Mouse (Mus musculus): ENCODE measurements at regions not wholly inside any gene's neighbourhood (a gene's known extent, or its start where the extent isn't known, plus 50 kb on each side); places are given as distances from the start of the nearest gene placed in this dataset.

DNA sequence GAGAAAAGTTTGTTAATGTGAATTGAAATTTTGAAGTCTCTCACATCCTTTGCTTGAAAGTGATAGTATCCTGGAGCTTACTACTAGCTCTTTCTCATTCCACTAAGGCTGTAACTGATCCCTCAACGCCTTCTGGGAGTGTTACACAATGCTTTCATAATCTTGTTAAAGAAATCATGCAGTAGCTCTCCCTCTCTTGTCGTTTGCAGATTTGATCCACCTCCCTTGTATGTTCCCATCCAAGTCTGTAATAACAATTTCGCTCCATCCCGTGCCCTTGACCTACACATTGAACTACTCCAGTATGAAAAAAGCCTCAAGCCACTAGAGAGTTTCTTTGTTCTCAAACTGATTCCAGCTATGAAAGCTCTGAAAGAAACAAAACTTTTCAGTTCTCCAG is 63.9 kb upstream of the Fibin start:
- no peak for DNase-seq

DNA sequence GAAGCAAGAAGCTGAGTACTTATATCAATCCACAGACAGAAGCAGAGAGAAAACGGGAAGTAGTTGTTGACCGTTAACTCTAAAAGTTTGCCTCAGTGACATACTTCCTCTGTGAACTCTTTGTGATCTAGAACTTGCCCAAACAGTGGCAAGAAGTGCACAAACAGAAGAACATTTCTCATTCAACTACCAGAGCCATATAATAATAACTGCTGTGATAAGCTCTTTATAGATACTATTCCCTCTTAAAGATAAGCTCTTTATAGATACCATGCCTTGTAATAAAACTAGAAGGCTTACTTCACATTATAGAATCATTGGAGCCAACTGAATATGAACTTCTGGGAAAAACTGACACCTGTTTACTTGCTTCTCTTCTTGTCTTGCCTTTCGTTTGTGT is 89.7 kb upstream of the Fibin start:
- DNase-seq = no peak

DNA sequence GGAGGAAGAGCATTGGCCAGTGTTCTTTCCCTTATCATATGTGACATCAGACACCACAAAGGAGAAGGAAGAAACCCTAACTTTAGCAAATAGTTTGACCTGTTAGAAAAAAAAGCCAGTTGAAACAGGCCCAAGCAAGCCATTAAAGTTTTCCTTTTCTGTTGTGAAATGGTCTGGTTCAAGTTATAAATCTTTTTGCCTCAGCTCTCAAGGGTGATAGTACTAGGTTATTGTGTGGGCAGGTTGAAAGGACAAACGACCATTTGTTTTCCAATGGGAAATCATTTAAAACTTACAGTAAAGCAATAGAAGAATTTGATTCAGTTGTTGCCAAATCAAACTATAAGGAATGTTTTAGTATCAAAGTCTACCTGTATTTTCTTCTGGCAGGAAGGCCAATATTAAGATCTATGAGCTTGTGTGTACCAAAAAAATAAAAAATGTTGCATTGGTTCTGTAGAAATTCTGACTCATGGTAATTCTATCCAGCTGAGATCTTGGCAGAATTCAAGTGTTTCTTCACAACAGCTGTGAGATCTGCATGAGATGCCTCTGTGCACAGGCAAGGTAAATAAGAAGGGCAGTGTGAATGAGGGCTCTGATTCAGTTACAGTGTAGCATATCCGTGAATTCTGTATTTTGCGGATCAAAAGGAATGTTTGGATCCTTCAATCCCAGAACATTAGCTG is 109.5 kb upstream of the Fibin start:
- DNase-seq = peak; percentile 34 to 58

DNA sequence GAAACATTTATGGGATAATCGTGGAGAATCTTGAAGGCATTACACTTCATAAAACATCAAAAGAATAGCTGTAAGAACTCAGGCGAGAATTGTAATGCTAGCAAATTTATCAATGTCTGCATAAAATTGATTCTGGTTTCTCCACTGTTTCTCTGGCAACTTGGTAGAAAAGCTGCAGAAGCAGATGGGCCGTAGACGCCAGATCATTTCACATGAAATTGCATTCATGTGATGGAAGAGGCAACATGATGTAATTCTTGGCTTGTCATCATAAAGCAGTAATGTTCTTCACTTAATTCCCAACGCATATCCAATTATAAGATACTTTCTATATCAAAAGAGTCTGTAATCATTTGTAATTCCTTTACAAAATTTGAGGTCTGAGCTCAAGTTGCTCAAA is 113.6 kb upstream of the Fibin start:
- DNase-seq = peak; percentile 48 to 64

DNA sequence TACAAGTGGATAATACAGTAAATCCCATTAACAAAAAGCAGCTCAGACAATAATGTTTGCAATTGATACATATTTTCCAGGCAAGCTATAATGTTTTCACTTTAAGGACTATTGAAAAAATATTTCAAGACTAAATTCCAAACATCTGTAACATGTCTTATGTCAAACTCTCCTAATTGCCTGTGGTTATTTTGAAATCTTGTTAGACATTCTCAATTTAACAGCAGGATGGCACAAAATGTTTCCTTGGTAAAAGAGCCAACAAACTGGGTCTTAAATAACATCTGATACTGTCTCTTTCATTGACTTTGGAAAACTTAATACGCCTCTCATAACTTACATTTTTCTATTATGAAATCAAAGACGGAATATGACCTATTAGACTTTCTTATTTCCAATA is 115.8 kb upstream of the Slc5a12 start:
- no peak for DNase-seq

DNA sequence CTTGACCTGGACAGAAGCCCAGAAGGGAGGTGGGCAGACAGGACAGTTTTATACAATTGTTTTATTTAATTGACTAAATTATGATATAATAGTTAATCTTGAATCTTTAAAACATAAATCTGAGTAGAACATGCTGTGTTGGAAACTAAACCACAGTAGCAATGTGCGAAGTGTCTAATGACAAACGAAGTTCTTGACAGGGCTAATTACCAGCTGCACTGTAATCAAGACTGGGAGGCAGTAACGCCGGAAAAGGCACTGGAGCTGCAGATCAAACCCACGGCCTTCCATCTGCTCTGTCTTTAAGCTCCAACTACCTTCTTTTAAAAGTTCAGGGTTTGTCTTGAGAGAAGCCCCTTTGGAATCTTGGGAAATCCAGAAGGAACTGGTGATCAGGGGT is 110.9 kb upstream of the Slc5a12 start:
- peak; percentile 31 to 42 for DNase-seq

DNA sequence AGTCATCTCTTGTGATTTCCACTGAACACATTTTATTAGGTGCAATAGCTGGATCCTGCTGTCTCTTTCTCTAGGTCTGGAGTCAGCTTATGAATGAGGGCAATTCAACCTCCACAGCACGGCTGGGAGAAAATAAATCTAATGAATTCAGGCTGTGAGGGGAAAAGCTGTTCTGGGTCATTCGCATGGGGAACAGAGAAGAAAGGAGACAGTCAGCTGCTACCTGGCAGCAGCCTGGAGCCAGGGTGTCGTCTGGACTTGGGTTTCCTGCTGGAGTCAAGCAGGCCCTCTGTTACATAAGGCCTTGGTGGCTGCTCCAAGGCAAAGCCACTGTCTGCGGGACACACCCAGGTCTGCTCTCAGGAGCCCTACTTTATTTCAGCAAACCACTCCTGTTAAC is 110.4 kb upstream of the Slc5a12 start:
- peak; percentile 24 to 36 for DNase-seq

DNA sequence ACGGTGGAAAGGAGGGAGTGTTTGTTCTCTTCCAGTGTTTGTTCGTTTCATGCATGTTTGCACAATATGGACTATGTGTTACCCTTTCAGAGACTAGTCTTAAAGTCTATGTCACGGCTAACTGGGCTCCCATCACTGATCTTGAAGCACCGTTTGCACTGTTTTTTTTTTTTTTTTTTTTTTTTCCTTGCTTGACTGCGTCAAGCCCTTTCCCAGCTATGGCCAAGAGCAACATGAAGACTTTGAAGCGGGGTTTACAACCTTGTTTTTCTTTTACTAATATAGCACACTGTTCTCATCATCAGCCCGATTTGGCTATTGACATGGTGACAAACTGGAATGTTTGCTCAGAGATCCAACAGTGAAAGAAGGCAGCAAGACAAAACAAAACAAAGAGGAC is 109.1 kb upstream of the Slc5a12 start:
- no peak for DNase-seq

DNA sequence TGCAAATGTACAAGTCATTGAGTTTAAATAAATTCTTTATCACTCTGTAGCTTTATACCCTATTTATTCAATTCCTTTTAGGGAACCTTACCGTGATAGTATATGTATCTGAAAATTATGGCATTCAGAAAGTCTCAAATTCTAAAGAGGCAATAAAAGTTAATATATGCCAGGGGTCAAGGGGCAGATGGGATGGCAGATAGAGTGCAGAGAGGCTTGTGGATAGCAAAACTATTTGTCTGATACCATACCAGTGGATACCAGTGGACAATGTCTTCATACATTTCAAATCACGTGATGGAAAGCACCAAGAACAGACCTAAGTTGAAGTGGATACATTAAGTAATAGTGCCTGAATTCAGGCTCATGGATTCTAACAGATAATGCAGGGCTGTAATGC is 95.3 kb upstream of the Slc5a12 start:
- no peak for DNase-seq

DNA sequence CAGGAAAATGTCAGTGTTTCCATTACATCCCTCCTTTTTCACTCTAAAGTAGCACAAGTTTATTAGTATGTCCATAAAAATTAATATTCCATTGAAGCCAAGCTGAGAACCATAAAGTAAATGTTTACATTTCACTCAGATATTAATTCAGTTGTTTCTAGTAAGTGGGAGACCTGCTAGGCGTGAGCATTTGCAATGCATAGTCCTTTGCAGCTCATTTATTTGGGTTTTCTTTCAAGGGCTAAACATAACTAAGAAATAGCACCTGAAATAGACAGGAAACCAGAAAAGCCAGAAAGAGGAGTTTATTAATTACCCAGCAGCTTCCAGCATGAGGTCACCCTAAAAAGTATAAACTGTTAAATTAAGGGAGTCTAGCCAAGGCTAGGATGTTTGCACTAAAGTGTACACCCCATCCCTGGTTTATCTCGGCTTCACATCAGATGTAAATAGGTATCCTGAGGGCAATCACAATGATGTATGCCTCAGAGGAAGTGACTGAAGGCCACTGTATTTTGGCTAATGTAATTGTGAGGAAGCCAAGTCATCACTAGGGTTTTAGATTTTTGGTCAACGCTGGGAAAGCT is 88.8 kb upstream of the Slc5a12 start:
- no peak for DNase-seq

DNA sequence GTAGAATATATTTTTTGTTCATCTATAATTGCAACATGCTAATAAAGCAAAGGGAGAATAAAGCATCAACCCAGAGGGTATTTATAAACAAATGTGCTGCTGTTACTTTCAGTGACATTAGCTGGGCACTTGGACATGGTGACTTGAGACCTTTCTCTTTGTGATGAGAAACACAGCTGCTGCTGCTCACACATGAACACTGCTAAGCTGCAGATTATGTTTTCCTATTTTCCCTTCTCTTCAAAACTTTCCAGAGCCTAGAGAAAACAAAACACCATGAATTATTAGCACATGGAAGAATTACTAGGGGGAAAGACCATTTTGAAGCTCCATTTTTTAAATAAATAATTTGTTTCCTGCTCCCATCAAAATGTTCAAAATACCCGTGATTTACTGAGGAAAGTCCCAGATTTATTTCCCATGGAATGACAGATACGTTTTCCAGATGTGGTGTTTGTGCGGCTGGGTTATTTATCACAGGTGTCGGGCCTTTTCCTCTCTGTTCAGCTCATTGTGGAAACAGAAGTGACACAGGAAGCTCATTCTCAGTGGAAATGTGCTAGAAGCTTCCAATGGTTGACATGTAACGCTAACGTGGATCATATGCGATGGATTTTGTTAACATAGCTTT is 73.8 kb upstream of the Slc5a12 start:
- DNase-seq = no peak

DNA sequence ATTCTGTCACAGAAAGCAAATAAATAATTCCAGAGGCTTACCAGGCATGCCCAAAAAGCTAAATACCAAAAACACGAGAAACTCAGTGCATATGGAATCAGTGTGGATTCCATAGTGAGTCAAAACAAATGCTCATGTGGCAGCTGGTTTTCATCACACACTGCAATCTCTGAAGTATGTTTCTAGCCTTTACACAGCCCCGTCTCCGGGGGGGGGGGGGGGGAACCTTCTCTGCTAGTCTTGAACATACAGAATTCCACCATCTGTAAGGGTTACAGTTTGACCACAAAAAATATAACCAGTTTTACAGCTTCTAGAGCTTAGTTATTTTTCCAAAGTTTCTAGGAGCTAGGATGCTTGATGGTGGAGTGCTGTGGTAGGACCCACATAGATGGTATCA is 68.9 kb upstream of the Slc5a12 start:
- no peak for DNase-seq

DNA sequence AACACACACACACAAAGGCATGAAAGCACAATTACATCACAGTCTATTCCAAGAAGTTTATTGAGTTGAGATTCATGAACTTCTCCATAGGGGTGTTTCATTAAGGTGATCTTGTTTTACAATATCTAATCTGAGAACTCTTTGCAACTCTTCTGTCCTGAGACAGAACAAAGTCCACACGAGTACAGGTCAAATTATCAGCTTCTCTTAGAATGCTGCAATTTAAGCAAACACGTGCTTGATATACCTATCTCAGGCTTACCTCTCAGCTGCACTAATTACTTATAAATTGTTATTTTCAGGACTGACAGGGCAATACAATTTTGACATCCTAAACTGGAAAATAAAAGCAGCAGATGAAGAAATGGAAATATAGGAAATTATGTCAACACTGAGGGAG is 57.0 kb upstream of the Slc5a12 start:
- no peak for DNase-seq

DNA sequence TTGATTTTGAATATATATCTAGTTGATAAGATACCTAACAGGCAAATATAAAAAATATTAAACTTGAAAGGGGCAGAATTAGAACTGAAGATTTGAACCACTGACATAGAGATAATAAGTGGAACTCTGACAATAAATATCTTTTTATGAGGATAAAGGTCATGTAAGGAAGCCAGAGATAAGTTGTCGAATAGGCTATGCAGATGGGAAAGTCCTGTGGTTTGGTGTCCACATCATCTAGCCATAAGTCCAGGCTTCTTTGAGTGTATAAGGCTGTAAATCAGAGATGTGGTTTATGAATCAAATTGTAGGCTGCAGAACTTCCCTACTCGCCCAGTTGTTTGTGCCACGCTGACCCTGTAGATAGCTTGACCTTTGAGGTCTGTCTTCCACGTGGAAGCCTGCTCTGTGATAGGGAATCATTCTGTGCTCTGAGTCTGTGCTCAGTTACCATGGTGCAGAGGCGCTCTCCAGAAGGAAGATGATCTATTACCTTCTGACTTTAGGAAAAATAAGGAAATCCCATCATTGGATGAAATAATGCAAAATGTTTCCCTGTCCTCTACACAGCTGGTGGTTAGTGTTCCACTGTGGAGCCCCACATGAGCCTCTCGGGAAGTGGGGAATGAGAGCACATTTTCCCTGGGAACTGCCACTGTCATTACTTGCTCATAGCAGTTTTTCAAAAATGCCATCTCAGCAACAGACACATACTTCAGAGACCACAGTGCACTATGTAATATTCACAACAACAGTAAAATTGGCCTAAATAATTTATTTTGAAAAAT is 56.3 kb upstream of the Slc5a12 start:
- DNase-seq = no peak

DNA sequence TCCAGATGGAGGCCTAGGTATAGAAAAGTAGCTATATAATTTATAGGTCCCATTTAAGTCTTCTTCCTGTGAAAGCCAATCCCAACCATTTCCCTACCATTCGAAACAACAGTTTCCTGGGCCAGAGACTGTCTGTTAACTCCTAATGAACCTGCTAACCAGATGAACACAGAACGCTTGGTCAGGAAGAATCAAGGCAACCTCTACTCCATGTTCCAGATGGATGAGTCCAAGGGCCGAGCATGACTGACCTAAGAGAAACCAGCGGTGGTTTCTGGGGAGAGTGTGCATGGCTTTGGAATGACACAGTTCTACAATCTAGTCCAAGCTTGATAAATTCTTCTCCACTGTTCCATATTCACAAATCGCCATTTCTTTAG is 55.8 kb upstream of the Slc5a12 start:
- no peak for DNase-seq

Data from cerebellum, postnatal 10 days (tissue).